ENCODE assay signal across 17 mouse cellular contexts in genomic region chr1:90258253-90258887, GRCm38 (mm10). TPM values are rescaled to one million over a fixed set of nuclear protein-coding genes. Genes with fewer than 3 reads are reported as not detected.
A peak's percentile ranks its signal among the peaks of the same experiment; 100 is the strongest.
DNase-seq lines count a peak whose midpoint lies in the region; ATAC-seq and TF ChIP-seq lines count a peak whose summit lies in the region.
"Had no signal": no experiment of that assay in that cellular context is flagged by ENCODE, and none has a peak within 500 bp of the region (broad histone marks: within the 10 kb centered on the region; RNA-seq: fewer than 3 reads in every experiment).

No protein-coding gene starts in this region.

- no peak overlapping the region for H3K27ac ChIP-seq in stomach, postnatal 0 days (replicated peaks)
- H3K27ac ChIP-seq in hindbrain, embryonic 16.5 days (ENCODE audit: low read depth, low read length): no peak overlapping the region
- H3K27ac ChIP-seq: intestine, embryonic 15.5 days; left cerebral cortex, adult 2 months; liver, embryonic 14.5 days had no signal

- no peak for TF ChIP-seq EP300 in stomach, postnatal 0 days (optimal IDR thresholded peaks at IDR 0.05)

- H3K36me3 ChIP-seq in stomach, postnatal 0 days (ENCODE audit: control insufficient read depth, insufficient read depth, low read length): no peaks in the 10 kb centered on the region
- no peaks in the 10 kb centered on the region for H3K36me3 ChIP-seq in hindbrain, embryonic 16.5 days (ENCODE audit: control insufficient read depth, insufficient read depth, low read length)
- H3K36me3 ChIP-seq: intestine, embryonic 15.5 days had no signal

- DNase-seq in adrenal gland, adult (ENCODE audit: inconsistent age in 2 of 2, low spot score in 1 of 2): peak; percentile 80 to 89
- DNase-seq in adrenal gland, postnatal 4 days (ENCODE audit: low spot score in 2 of 2): no peak
- DNase-seq in ovary, postnatal 36 days (ENCODE audit: low spot score): peak; percentile 45
- DNase-seq in ovary, postnatal 14 days (ENCODE audit: low spot score): no peak
- peak; percentile 67 to 78 for DNase-seq in heart, adult 9 months (ENCODE audit: low spot score in 2 of 2)
- DNase-seq in stomach, postnatal 0 days (ENCODE audit: low spot score): no peak
- no peak for DNase-seq in retina, embryonic 14.5 days (ENCODE audit: low spot score)
- DNase-seq: kidney, postnatal 36 days; thymus, postnatal 25 days had no signal

- peak; percentile 50; the same call in 1 of the 2 replicates for ATAC-seq in stomach, postnatal 0 days (ENCODE audit: low FRiP score, low TSS enrichment)
- no peak for ATAC-seq in hindbrain, embryonic 16.5 days
- ATAC-seq: intestine, embryonic 15.5 days had no signal

- H3K9me3 ChIP-seq in stomach, postnatal 0 days (ENCODE audit: control insufficient read depth, low read length): no peaks in the 10 kb centered on the region
- H3K9me3 ChIP-seq in hindbrain, embryonic 16.5 days (ENCODE audit: control insufficient read depth, low read length): no peaks in the 10 kb centered on the region
- H3K9me3 ChIP-seq: intestine, embryonic 15.5 days had no signal

- no peaks in the 10 kb centered on the region for H3K4me1 ChIP-seq in stomach, postnatal 0 days (replicated peaks; ENCODE audit: control insufficient read depth, insufficient read depth)
- H3K4me1 ChIP-seq in hindbrain, embryonic 16.5 days (ENCODE audit: control insufficient read depth, insufficient read depth, low read depth, low read length): no peaks in the 10 kb centered on the region
- H3K4me1 ChIP-seq: intestine, embryonic 15.5 days had no signal

- H3K9ac ChIP-seq in stomach, postnatal 0 days (ENCODE audit: low read length): no peak overlapping the region
- no peak overlapping the region for H3K9ac ChIP-seq in hindbrain, embryonic 16.5 days (ENCODE audit: low read depth, low read length)
- H3K9ac ChIP-seq: intestine, embryonic 15.5 days; liver, embryonic 14.5 days had no signal

- WGBS in stomach, postnatal 0 days: 65% methylated on average over 11 of the region's 11 CpGs
- 85% methylated on average over 11 of the region's 11 CpGs for WGBS in hindbrain, embryonic 16.5 days

- H3K4me2 ChIP-seq in stomach, postnatal 0 days (replicated peaks; ENCODE audit: low read depth): no peak overlapping the region
- no peak overlapping the region for H3K4me2 ChIP-seq in hindbrain, embryonic 16.5 days (ENCODE audit: low read length)
- H3K4me2 ChIP-seq: intestine, embryonic 15.5 days had no signal

- no peak for TF ChIP-seq CTCF in stomach, postnatal 0 days (IDR thresholded peaks at IDR 0.05; ENCODE audit: low read depth)

- H3K27me3 ChIP-seq in stomach, postnatal 0 days (ENCODE audit: control insufficient read depth, insufficient read depth, low read length): no peaks in the 10 kb centered on the region
- no peaks in the 10 kb centered on the region for H3K27me3 ChIP-seq in hindbrain, embryonic 16.5 days (replicated peaks; ENCODE audit: control insufficient read depth, insufficient read depth, low read length)
- H3K27me3 ChIP-seq: intestine, embryonic 15.5 days had no signal

- H3K4me3 ChIP-seq in stomach, postnatal 0 days (ENCODE audit: low read depth, low read length): no peak overlapping the region
- H3K4me3 ChIP-seq in hindbrain, embryonic 16.5 days (ENCODE audit: low read length): no peak overlapping the region
- H3K4me3 ChIP-seq: erythroblast, embryonic 14.5 days; intestine, embryonic 15.5 days; left cerebral cortex, adult 2 months had no signal

RNA-seq across cellular contexts. Expression of gene Ackr3, which starts 54.6 kb away (rescaled TPM):
- total RNA-seq in adrenal gland, postnatal 4 days (2021): 10 to 100 TPM; 19.5 to 22.2 TPM
- polyA plus RNA-seq in stomach, postnatal 0 days (2015; fragmentation: Nextera tagmentation; extraction: Ambion mirVana): 14.6 and 15.6 TPM in 2 replicates
- 10.8 and 11.5 TPM in 2 replicates for polyA plus RNA-seq in hindbrain, embryonic 16.5 days (2015; fragmentation: Nextera tagmentation; extraction: Ambion mirVana)
- total RNA-seq: common myeloid progenitor, adult 5-6 weeks; megakaryocyte, adult 5-6 weeks; neutrophil, adult 5-6 weeks had no signal
- polyA plus RNA-seq: erythroblast, embryonic 14.5 days had no signal

Comparison
In these comparisons a context has a peak if more than half of its experiments do, and no peak if none do; other contexts are left out.
1. DNase-seq: peak in adrenal gland, adult (2 of 2), ovary, postnatal 36 days (single experiment) and heart, adult 9 months (2 of 2); none in adrenal gland, postnatal 4 days (0 of 2), ovary, postnatal 14 days (single experiment), stomach, postnatal 0 days (single experiment) and retina, embryonic 14.5 days (single experiment).